Mouse (Mus musculus): ENCODE data around the gene Opa3. TPM values are rescaled to one million over a fixed set of nuclear protein-coding genes. Genes with fewer than 3 reads are reported as not detected.

Opa3 gene
- total RNA-seq, 1 experiment from 2014 or later, result 12.5 TPM

DNA sequence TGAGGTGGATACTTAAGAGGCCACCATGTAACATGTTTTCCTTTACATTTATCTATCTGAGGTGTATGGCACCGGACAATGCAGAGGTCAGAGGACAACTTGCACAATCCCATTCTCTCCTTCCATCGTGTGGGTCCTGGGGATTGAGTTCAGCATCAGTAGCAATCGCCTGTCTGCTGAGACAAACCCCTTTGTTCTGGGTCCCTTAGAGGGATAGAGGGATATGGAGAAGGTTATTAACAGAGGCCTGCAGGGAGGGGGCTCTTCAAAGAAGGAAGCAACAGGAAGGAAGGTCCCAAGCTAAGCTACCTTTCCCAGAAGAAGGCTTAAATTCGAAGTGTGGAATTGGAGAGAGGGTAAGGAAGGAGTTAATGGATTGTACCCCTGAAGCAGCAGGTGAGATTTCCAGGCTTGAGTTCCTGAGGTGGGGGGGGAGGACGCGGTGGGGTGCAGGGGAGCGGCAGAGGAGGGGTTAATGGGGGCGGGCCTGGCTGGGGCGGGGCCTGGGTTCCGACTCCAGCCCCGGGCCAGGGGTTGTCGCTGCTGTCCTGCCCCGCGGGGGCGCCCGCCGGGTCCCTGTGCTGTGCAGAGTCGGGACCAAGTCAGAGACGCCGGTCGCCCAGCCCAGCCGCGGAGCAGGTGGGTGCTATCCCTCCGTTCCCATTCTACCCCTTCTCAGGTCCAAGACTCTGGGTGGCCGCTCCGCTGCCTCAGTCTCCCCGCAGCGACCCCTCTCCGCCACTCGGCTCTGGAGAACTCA lies 16.0 kb upstream of the Opa3 start, which contains the start of gene Gpr4:
Gpr4 (plus strand) TSS at position 543 of the 760 bp plus-strand sequence.
- no peak for ATAC-seq (ENCODE audit: extremely low read depth, insufficient number of reproducible peaks, low FRiP score, poor library complexity, severe bottlenecking)

DNA sequence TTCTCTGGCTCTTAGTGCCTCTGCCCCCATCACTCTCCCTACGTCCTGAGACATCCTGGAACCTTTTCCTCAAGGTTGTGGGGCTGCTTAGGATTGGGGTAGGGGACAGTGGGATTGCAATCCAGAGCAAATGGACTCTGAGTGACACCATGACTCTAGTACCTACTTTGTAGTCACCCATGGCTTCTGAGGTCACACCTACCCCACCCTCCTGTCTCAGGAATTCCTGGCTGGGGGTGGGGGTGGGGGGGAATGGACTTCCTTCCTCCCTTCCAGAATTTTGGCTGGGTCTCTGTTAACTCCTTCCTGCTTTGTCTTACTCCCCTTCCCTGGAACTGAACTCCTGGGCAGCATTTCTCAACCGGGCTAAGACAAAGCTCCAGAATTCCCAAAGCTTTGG lies 14.7 kb upstream of the Opa3 start:
- no peak for ATAC-seq (ENCODE audit: extremely low read depth, insufficient number of reproducible peaks, low FRiP score, poor library complexity, severe bottlenecking)

DNA sequence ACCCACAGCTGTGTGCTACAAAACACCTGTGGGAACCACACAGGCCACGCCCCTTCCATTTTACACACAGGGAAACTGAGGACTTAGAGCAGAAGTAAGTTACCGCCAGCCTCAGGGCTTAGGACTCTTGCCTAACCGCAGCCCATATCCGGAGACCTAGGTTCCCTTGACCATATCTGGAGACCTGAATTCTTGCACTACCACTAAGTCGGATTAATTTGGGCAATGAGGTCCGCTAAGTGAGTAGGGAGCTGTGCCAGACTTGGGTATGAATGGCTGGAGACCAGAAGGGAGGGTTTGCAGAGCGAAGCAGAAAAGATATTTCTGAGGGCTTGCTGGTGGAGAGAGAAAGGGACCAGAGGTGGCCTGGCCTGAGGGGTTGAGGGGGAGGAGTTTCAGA lies 13.8 kb upstream of the Opa3 start:
- ATAC-seq (ENCODE audit: extremely low read depth, insufficient number of reproducible peaks, low FRiP score, poor library complexity, severe bottlenecking), result no peak

DNA sequence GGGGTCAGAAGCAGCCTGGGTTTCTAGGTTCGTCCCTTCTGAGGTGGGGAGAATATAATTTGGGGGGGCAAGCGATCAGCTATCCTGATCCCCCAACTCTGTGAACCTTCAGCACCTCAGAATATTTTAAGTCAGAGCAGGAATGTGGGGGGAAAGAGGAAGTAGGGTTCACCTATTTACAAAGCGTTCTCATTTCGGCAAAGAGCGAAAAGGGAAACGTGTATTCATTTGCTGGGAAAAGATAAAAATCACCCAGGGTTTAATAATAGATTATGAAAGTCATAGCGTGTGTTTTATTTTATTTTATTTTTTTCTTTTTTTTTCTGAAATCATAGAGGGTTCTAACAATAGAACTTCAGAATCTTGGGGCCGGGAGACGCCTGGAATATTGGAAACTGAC lies 13.2 kb upstream of the Opa3 start:
- no peak for ATAC-seq (ENCODE audit: extremely low read depth, insufficient number of reproducible peaks, low FRiP score, poor library complexity, severe bottlenecking)

DNA sequence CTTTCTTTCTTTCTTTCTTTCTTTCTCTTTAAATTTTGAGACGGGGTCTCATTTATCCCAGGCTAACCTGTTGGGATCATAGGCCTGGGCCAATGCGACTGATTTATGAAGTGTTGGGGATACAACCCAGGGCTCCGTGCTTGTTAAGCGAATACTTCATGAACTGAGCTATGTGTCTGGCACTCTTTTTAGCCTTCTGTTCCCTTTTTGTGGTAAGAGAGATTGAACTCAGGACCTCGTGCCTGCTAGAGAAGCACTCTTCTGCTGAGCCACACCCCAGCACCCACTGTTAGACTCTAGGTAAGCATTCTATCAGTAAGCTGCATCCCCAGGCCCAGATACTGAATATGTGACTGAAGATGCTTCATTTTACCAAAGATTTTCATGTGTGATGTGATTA lies 10.6 kb upstream of the Opa3 start:
- no peak for ATAC-seq (ENCODE audit: extremely low read depth, insufficient number of reproducible peaks, low FRiP score, poor library complexity, severe bottlenecking)

DNA sequence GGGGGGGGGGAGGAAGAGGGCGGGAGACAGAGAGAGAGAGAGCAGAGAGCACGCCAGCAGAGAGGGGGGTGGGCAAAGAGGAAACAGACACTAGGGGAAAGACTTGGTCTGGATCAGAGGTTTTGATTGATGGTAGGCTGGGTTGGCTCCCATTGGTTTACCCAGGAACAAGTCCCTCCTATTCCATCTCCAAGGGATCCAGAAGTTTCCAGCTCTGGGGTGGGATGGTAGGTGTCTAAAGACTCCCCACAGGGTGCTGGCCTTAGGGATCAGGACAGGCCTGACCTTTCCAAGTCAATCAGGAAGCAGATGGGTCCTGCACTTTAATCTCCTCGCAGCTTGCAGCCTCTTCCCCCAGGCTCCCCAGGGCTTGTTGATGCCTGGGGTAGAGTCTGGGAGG lies 10.2 kb upstream of the Opa3 start:
- no peak for ATAC-seq (ENCODE audit: extremely low read depth, insufficient number of reproducible peaks, low FRiP score, poor library complexity, severe bottlenecking)

DNA sequence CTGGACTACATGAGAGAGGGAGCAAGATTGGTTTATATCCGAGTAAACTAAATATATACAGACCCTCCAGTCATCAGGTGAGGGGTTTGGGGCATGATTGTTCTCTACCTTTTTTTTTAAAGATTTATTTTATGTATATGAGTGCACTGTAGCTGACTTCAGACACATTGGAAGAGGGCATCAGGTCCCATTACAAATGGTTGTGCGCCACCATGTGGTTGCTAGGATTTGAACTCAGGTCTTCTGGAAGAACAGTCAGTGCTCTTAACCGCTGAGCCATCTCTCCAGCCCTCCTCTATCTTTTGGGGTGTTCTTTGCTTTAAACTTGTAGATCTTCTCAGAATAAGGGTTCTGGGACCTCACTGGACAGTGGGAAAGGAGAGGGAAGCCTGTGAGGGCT lies 8.1 kb upstream of the Opa3 start:
- ATAC-seq (ENCODE audit: extremely low read depth, insufficient number of reproducible peaks, low FRiP score, poor library complexity, severe bottlenecking), result no peak

- peak; percentile 3; the same call in 1 of the 2 replicates for ATAC-seq (ENCODE audit: extremely low read depth, insufficient number of reproducible peaks, low FRiP score, poor library complexity, severe bottlenecking)
These were observed 5.9 kb upstream of the Opa3 start for GRCm38 (mm10) chr7:19222189-19222588.

DNA sequence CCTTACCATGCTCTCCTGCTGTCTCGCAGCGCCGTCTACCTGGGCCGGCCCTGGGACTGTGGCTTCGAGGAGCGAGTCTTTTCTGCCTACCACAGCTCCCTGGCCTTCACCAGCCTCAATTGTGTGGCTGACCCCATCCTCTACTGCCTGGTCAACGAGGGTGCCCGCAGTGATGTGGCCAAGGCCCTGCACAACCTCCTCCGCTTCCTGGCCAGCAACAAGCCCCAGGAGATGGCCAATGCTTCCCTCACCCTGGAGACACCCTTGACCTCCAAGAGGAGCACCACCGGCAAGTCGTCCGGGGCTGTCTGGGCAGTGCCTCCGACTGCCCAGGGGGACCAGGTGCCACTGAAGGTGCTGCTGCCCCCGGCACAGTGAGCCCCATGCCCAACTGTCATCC lies 5.3 kb upstream of the Opa3 start:
- ATAC-seq (ENCODE audit: extremely low read depth, insufficient number of reproducible peaks, low FRiP score, poor library complexity, severe bottlenecking), result no peak

DNA sequence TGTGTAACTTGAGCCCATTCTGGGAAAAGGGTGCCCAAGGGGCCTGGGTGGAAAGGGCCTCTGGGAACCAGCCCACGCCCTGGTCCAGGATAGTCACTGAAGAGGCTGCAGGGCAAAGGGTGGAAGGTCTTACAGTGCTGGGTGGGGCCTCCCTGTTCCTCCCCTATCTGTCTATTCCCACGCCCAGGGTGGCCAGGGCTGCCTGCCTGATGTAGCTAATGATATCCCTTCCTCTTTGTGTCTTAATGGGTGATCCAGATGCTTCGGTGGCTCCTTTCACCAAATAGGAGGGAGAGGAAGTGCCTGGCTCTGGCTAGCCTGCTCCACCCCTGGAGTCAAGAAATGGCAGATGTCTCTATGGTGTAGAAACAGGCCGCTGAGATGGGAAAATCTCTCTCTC lies 3.2 kb upstream of the Opa3 start:
- no peak for ATAC-seq (ENCODE audit: extremely low read depth, insufficient number of reproducible peaks, low FRiP score, poor library complexity, severe bottlenecking)

GRCm38 (mm10) chr7:19226817-19227797 lies 1.0 kb upstream of the Opa3 start:
- no peak for ATAC-seq (ENCODE audit: extremely low read depth, insufficient number of reproducible peaks, low FRiP score, poor library complexity, severe bottlenecking)

GRCm38 (mm10) chr7:19228793-19229148 lies 637 bp downstream of the Opa3 start:
- no peak for ATAC-seq (ENCODE audit: extremely low read depth, insufficient number of reproducible peaks, low FRiP score, poor library complexity, severe bottlenecking)

GRCm38 (mm10) chr7:19229404-19229803 lies 1.3 kb downstream of the Opa3 start:
- ATAC-seq (ENCODE audit: extremely low read depth, insufficient number of reproducible peaks, low FRiP score, poor library complexity, severe bottlenecking), result no peak

DNA sequence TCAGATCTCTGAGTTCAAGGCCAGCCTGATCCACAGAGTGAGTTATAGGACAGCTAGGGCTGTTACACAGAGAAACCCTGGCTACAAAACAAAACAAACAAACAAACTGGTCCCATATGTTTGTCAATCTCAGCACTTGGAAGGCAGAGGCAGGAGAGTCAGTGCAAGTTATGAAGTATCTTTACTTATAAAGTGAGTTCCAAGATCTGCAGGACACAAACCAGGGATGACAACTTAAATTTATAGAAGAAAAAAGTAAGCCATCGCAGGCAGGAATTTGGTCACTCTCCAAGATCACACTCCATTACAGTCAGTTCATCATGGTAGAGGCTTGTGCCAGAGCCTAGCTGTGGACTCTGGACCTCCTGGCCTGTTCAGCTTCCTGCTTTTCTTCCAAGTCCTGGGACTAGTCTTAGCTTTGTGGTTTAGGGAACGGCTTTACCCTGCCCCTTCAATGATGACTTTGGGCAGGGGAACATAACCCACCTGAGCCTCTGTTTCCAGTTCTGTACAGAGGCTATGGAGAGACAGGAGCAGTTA lies 2.0 kb downstream of the Opa3 start:
- no peak for ATAC-seq (ENCODE audit: extremely low read depth, insufficient number of reproducible peaks, low FRiP score, poor library complexity, severe bottlenecking)

DNA sequence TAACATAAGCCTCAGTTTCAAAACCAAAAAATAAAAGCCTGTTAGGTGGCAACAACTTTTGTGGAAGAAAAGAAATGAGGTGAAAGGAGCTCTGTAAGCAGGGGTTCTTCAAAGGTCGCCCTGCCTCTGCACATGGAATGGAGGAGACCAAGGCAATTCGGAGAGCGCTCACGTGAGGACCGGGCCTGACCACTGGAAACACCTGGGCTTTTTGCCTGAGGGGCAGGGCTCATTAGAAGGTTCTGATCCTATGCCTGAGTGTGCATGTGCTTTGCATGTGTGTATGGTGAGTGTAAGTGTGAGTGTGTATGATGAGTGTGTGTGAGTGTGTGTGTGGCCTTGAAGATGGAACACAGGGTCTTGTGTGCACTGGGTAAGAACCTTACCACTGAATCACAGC lies 2.8 kb downstream of the Opa3 start:
- ATAC-seq (ENCODE audit: extremely low read depth, insufficient number of reproducible peaks, low FRiP score, poor library complexity, severe bottlenecking), result no peak

DNA sequence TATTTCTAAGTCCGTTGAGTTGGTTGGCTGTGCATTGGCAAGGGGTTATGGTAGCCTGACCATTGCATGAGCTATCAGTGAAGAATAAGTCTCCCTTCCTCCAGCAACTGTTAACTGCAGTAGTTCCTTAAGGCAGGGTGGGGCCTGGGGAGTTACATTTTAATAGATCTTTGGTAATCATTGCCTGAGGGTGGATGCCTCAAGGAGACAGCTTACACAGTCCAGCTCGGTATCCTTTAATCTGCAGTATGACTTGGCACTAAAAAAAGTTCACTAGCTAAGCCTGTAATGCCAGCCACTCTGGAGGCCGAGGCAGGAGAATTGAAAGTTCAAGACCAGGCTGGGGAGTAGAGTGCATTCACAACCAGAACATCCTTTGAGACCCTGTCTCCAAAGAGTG lies 3.7 kb downstream of the Opa3 start:
- no peak for ATAC-seq (ENCODE audit: extremely low read depth, insufficient number of reproducible peaks, low FRiP score, poor library complexity, severe bottlenecking)

GRCm38 (mm10) chr7:19234652-19235051 lies 6.5 kb downstream of the Opa3 start:
- no peak for ATAC-seq (ENCODE audit: extremely low read depth, insufficient number of reproducible peaks, low FRiP score, poor library complexity, severe bottlenecking)

DNA sequence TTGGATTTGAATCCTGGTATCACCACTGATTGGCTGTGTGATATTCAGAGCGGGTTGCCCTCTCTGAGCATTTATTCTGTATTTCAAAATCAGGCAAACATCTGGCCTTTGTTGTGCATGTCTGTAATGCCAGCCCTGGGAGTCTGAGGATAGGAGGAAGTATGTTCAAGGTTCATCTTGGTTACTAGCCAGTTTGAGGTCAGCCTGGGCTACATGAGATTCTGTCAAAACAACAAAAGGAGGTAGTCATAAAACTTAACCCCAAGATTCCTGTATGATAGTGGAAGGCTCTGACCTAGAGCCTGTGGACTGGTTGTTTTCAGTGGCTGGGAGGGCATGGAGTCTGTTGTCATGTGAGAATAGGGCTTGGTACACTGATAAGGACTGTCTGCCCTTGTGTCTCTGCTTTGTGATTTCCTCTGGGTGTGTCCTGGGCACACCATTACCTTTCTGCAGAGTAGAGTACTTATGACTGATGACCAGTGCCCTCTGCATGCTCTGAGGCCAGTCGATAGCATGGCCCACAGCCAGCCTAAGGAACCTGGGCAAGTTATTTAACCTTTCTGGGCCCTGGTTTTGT lies 7.0 kb downstream of the Opa3 start:
- no peak for ATAC-seq (ENCODE audit: extremely low read depth, insufficient number of reproducible peaks, low FRiP score, poor library complexity, severe bottlenecking)

GRCm38 (mm10) chr7:19236411-19236810 lies 8.3 kb downstream of the Opa3 start:
- ATAC-seq (ENCODE audit: extremely low read depth, insufficient number of reproducible peaks, low FRiP score, poor library complexity, severe bottlenecking), result no peak
